Mouse (Mus musculus): ENCODE data around the gene Maml3.

DNA sequence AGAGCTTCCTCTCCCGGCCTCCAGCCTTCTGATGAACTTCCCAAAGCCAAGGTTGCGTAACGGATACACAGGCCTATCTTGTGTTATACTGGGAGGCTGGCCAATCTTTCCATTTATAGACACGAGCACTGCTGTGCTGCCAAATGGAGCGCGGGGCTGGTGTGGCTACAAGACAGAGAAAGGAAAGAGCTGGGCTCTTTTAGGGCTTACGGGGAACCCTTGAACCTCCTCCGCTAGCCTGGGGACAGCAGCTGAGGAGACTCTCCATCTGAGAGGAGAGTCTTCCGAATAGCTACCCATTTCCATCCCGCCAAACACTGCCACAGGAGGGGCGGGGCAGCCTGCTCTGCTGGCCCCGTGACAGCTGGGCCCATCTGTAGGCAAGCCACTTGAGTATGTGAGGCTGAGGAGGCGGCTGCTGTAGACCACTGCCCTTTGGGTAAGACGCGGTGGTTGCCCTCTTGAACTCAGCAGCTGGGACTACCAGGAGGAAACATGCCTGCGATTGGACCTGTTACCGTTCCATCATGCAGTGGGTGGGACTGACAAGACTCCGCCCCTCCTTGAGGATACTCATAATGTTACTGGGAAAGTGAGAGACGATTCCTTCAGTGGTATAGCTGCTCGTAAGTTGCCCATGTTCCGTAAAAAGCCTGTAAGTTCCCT is 396.0 kb downstream of the Maml3 start:
- TF ChIP-seq POLR2A (IDR thresholded peaks at IDR 0.05; ENCODE audit: low read depth, low read length) (no peak), CHD1 (IDR thresholded peaks at IDR 0.05; ENCODE audit: low read depth, low read length) (no peak), CTCF (conservative IDR thresholded peaks at IDR 0.05 in 1 of 2, IDR thresholded peaks at IDR 0.05 in 1 of 2; ENCODE audit: low read depth in 2 of 2, low read length in 2 of 2) (no peak), KAT2A (IDR thresholded peaks at IDR 0.05; ENCODE audit: insufficient replicate concordance, low read length) (no peak), ZC3H11A (IDR thresholded peaks at IDR 0.05; ENCODE audit: low read depth, low read length) (no peak), PAX5 (IDR thresholded peaks at IDR 0.05; ENCODE audit: low read length) (no peak), USF1 (IDR thresholded peaks at IDR 0.05; ENCODE audit: low read depth, low read length) (no peak), ETS1 (conservative IDR thresholded peaks at IDR 0.05; ENCODE audit: low read depth, low read length) (no peak)

Data from CH12.LX (cell line).